Mouse (Mus musculus) spleen, postnatal 36 days (tissue): ENCODE measurements around the gene Zfp114.

Source experiments
- DNase-seq, 2 experiments: peaks; one replicate each; pipeline ENCODE4 v3.0.0; 2022; ENCODE audit warnings: low spot score in 2 of 2, mixed read lengths in 1 of 2

Gene Zfp114

GRCm38 (mm10) chr7:24174618-24175336 is at the start of gene Zfp114:
Gene Zfp114, plus strand, starts transcription at chr7:24175060.
- DNase-seq = peak; percentile 10 to 11

GRCm38 (mm10) chr7:24133425-24133995 is 41.4 kb upstream of the Zfp114 start:
- no peak for DNase-seq

- peak; percentile 82 for DNase-seq
These were observed 40.6 kb upstream of the Zfp114 start, which contains the start of gene Zfp235 for GRCm38 (mm10) chr7:24133996-24134828. Gene Zfp235, plus strand, starts transcription at chr7:24134169.

GRCm38 (mm10) chr7:24142566-24142965 is 32.3 kb upstream of the Zfp114 start:
- DNase-seq = no peak

GRCm38 (mm10) chr7:24153272-24153671 is 21.6 kb upstream of the Zfp114 start:
- DNase-seq = no peak

GRCm38 (mm10) chr7:24172191-24172590 is 2.7 kb upstream of the Zfp114 start:
- DNase-seq = no peak

GRCm38 (mm10) chr7:24175337-24175711 is 464 bp downstream of the Zfp114 start:
- DNase-seq = no peak

GRCm38 (mm10) chr7:24187611-24188010 is 12.8 kb downstream of the Zfp114 start:
- no peak for DNase-seq

- DNase-seq = no peak
These were observed 14.2 kb downstream of the Zfp114 start for GRCm38 (mm10) chr7:24188901-24189570.

- DNase-seq = no peak
These were observed 14.7 kb downstream of the Zfp114 start for GRCm38 (mm10) chr7:24189571-24189944.

GRCm38 (mm10) chr7:24191361-24191760 is 16.5 kb downstream of the Zfp114 start:
- no peak for DNase-seq

- DNase-seq = no peak
These were observed 18.3 kb downstream of the Zfp114 start for GRCm38 (mm10) chr7:24193157-24193556.

- no peak for DNase-seq
These were observed 22.1 kb downstream of the Zfp114 start for GRCm38 (mm10) chr7:24196961-24197360.

- DNase-seq = peak; percentile 2 to 8
These were observed 32.8 kb downstream of the Zfp114 start for GRCm38 (mm10) chr7:24207488-24208261.

GRCm38 (mm10) chr7:24208282-24208886 is 33.5 kb downstream of the Zfp114 start:
- DNase-seq = no peak

- no peak for DNase-seq
These were observed 35.4 kb downstream of the Zfp114 start for GRCm38 (mm10) chr7:24210296-24210695.

- DNase-seq = no peak
These were observed 36.5 kb downstream of the Zfp114 start, which contains the start of gene Zfp111 for GRCm38 (mm10) chr7:24211343-24211742. Gene Zfp111, minus strand, starts transcription at chr7:24211443.
